Mouse (Mus musculus): ENCODE results near the gene Gatd1. TPM values are rescaled to one million over a fixed set of nuclear protein-coding genes. Genes with fewer than 3 reads are reported as not detected.

Gene Gatd1
- polyA plus RNA-seq, 1 experiment from 2014 or later: 50.0 TPM

- peak; percentile 61 for ATAC-seq (replicated peaks; ENCODE audit: low FRiP score, low read depth)
Observed at GRCm38 (mm10) chr7:141361510-141361909, 52.4 kb downstream of the Gatd1 start.

More at GRCm38 (mm10) chr7:141361510-141361909, 52.4 kb downstream of the Gatd1 start:
- Histone ChIP-seq H3K4me2 (ENCODE audit: low read length) (no peak overlapping the region), H3K4me1 (replicated peaks; ENCODE audit: insufficient read depth, low read length) (no peaks in the 10 kb centered on the region), H3K9me3 (replicated peaks; ENCODE audit: low read length) (no peaks in the 10 kb centered on the region), H3K27ac (no peak overlapping the region), H3K27me3 (ENCODE audit: insufficient read depth, low read length) (no peaks in the 10 kb centered on the region), H3K36me3 (ENCODE audit: insufficient read depth, low read length) (no peaks in the 10 kb centered on the region), H3K9ac (ENCODE audit: low read depth, low read length) (no peak overlapping the region), H3K4me3 (replicated peaks; ENCODE audit: low read depth, low read length) (no peak overlapping the region)
- DNase-seq (ENCODE audit: low spot score): no peak
- 12% methylated on average over 24 of the region's 24 CpGs for WGBS
- TF ChIP-seq CTCF (IDR thresholded peaks at IDR 0.05; ENCODE audit: low read depth): no peak

Other genes with a start within 250 kb of the Gatd1 start
- 136 and 147 TPM in 2 replicates for gene Rnh1, start 241.3 kb downstream of the Gatd1 start, polyA plus RNA-seq (2015; fragmentation: Nextera tagmentation; extraction: Ambion mirVana)
- gene Hras, start 220.1 kb downstream of the Gatd1 start, polyA plus RNA-seq (2015; fragmentation: Nextera tagmentation; extraction: Ambion mirVana): 91.5 and 95.5 TPM in 2 replicates
- gene Lrrc56, start 220.0 kb downstream of the Gatd1 start, polyA plus RNA-seq (2015; fragmentation: Nextera tagmentation; extraction: Ambion mirVana): 9.9 and 10.8 TPM in 2 replicates
- gene Lmntd2, start 200.1 kb downstream of the Gatd1 start, polyA plus RNA-seq (2015; fragmentation: Nextera tagmentation; extraction: Ambion mirVana): 2.6 and 2.9 TPM in 2 replicates
- 61.5 and 62.5 TPM in 2 replicates for gene Rassf7, start 198.3 kb downstream of the Gatd1 start, polyA plus RNA-seq (2015; fragmentation: Nextera tagmentation; extraction: Ambion mirVana)
- gene Phrf1, start 185.4 kb downstream of the Gatd1 start, polyA plus RNA-seq (2015; fragmentation: Nextera tagmentation; extraction: Ambion mirVana): 37.2 and 39.8 TPM in 2 replicates
- 14.5 and 21.1 TPM in 2 replicates for gene Irf7, start 147.7 kb downstream of the Gatd1 start, polyA plus RNA-seq (2015; fragmentation: Nextera tagmentation; extraction: Ambion mirVana)
- 40.1 and 41.2 TPM in 2 replicates for gene Cdhr5, start 137.3 kb downstream of the Gatd1 start, polyA plus RNA-seq (2015; fragmentation: Nextera tagmentation; extraction: Ambion mirVana)
- 35.1 and 37.9 TPM in 2 replicates for gene Sct, start 135.0 kb downstream of the Gatd1 start, polyA plus RNA-seq (2015; fragmentation: Nextera tagmentation; extraction: Ambion mirVana)
- 1.8 and 2.2 TPM in 2 replicates for gene Drd4, start 122.1 kb downstream of the Gatd1 start, polyA plus RNA-seq (2015; fragmentation: Nextera tagmentation; extraction: Ambion mirVana)
- 64.1 and 64.2 TPM in 2 replicates for gene Deaf1, start 86.4 kb downstream of the Gatd1 start, polyA plus RNA-seq (2015; fragmentation: Nextera tagmentation; extraction: Ambion mirVana)
- gene Tmem80, start 86.4 kb downstream of the Gatd1 start, polyA plus RNA-seq (2015; fragmentation: Nextera tagmentation; extraction: Ambion mirVana): 40.5 and 45.3 TPM in 2 replicates
- gene Eps8l2, start 75.3 kb downstream of the Gatd1 start, polyA plus RNA-seq (2015; fragmentation: Nextera tagmentation; extraction: Ambion mirVana): 76.5 and 77.1 TPM in 2 replicates
- 420 and 440 TPM in 2 replicates for gene Taldo1, start 21.9 kb downstream of the Gatd1 start, polyA plus RNA-seq (2015; fragmentation: Nextera tagmentation; extraction: Ambion mirVana)
- gene Cend1, start 15.4 kb upstream of the Gatd1 start, polyA plus RNA-seq (2015; fragmentation: Nextera tagmentation; extraction: Ambion mirVana): 2.2 and 2.3 TPM in 2 replicates
- 15.8 and 17.3 TPM in 2 replicates for gene Slc25a22, start 23.8 kb upstream of the Gatd1 start, polyA plus RNA-seq (2015; fragmentation: Nextera tagmentation; extraction: Ambion mirVana)
- 3.6 and 5.1 TPM in 2 replicates for gene Pidd1, start 29.9 kb upstream of the Gatd1 start, polyA plus RNA-seq (2015; fragmentation: Nextera tagmentation; extraction: Ambion mirVana)
- 1,479 and 1,595 TPM in 2 replicates for gene Rplp2, start 33.2 kb upstream of the Gatd1 start, polyA plus RNA-seq (2015; fragmentation: Nextera tagmentation; extraction: Ambion mirVana)
- 68.0 and 72.9 TPM in 2 replicates for gene Pnpla2, start 41.1 kb upstream of the Gatd1 start, polyA plus RNA-seq (2015; fragmentation: Nextera tagmentation; extraction: Ambion mirVana)
- 16.1 and 20.5 TPM in 2 replicates for gene Cracr2b, start 47.0 kb upstream of the Gatd1 start, polyA plus RNA-seq (2015; fragmentation: Nextera tagmentation; extraction: Ambion mirVana)
- gene Cd151, start 53.3 kb upstream of the Gatd1 start, polyA plus RNA-seq (2015; fragmentation: Nextera tagmentation; extraction: Ambion mirVana): 36.1 and 37.2 TPM in 2 replicates
- 68.5 and 72.2 TPM in 2 replicates for gene Polr2l, start 61.0 kb upstream of the Gatd1 start, polyA plus RNA-seq (2015; fragmentation: Nextera tagmentation; extraction: Ambion mirVana)
- 109 and 115 TPM in 2 replicates for gene Tspan4, start 61.1 kb upstream of the Gatd1 start, polyA plus RNA-seq (2015; fragmentation: Nextera tagmentation; extraction: Ambion mirVana)
- gene Chid1, start 125.7 kb upstream of the Gatd1 start, polyA plus RNA-seq (2015; fragmentation: Nextera tagmentation; extraction: Ambion mirVana): 30.0 and 33.7 TPM in 2 replicates
- 56.0 and 64.8 TPM in 2 replicates for gene Ap2a2, start 148.0 kb upstream of the Gatd1 start, polyA plus RNA-seq (2015; fragmentation: Nextera tagmentation; extraction: Ambion mirVana)
- gene Muc6, start 241.2 kb upstream of the Gatd1 start, polyA plus RNA-seq (2015; fragmentation: Nextera tagmentation; extraction: Ambion mirVana): 0.05 and 0.09 TPM in 2 replicates